In the genomic region with DNA sequence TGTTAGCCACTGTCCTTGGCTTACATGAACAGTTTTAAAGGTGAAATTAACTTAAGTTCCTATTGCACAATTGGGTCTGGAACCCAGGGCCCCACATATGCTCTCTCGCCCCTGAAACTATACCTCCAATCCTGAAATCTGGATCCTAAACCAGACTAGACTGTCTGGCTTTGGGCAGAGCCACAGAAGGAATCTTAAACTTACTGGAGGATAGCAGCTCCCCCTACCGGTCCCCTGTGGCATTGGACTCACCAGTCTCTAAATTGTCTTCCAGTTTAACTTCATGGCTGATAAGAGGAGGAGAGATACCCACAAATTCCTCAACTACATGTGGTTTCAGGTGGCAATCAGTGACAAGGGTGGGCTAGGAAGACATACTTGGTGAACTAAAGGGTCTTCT, we compare ENCODE assay signal across 8 mouse cellular contexts. TPM values are rescaled to one million over a fixed set of nuclear protein-coding genes. Genes with fewer than 3 reads are reported as not detected.
DNase-seq lines count a peak whose midpoint lies in the region; ATAC-seq and TF ChIP-seq lines count a peak whose summit lies in the region.

No protein-coding gene starts in this region.

- no peak overlapping the region for H3K4me2 ChIP-seq in neural tube, embryonic 15.5 days
- H3K4me2 ChIP-seq in heart, postnatal 0 days (ENCODE audit: low read depth, low read length): no peak overlapping the region
- no peak overlapping the region for H3K4me2 ChIP-seq in neural tube, embryonic 11.5 days (ENCODE audit: low read depth)

- TF ChIP-seq CTCF in heart, postnatal 0 days (IDR thresholded peaks at IDR 0.05; ENCODE audit: low read depth): peak; percentile 75

- no peak overlapping the region for H3K4me3 ChIP-seq in neural tube, embryonic 15.5 days (replicated peaks)
- no peak overlapping the region for H3K4me3 ChIP-seq in heart, postnatal 0 days (ENCODE audit: low read depth, low read length)
- H3K4me3 ChIP-seq in neural tube, embryonic 11.5 days (ENCODE audit: low read depth, low read length): no peak overlapping the region

- no peak overlapping the region for H3K9ac ChIP-seq in neural tube, embryonic 15.5 days (replicated peaks)
- H3K9ac ChIP-seq in heart, postnatal 0 days (replicated peaks; ENCODE audit: low read depth, low read length): no peak overlapping the region
- H3K9ac ChIP-seq in neural tube, embryonic 11.5 days (ENCODE audit: low read length): no peak overlapping the region

- no peaks in the 10 kb centered on the region for H3K36me3 ChIP-seq in neural tube, embryonic 15.5 days
- no peaks in the 10 kb centered on the region for H3K36me3 ChIP-seq in heart, postnatal 0 days (replicated peaks; ENCODE audit: control insufficient read depth, insufficient read depth, low read length)
- H3K36me3 ChIP-seq in neural tube, embryonic 11.5 days (ENCODE audit: control insufficient read depth, insufficient read depth, low read length): no peaks in the 10 kb centered on the region

- H3K27ac ChIP-seq in neural tube, embryonic 15.5 days (replicated peaks): no peak overlapping the region
- no peak overlapping the region for H3K27ac ChIP-seq in heart, postnatal 0 days (ENCODE audit: low read depth)
- H3K27ac ChIP-seq in neural tube, embryonic 11.5 days (ENCODE audit: low read depth, low read length): no peak overlapping the region

- peak; percentile 46 for DNase-seq in neural tube, embryonic 10.5 days (ENCODE audit: extremely low spot score, low spot score)
- DNase-seq in adrenal gland, adult 2 months: peak; percentile 66
- peak; percentile 80 for DNase-seq in embryo, embryonic 10.5 days (ENCODE audit: low spot score)
- peak; percentile 64 for DNase-seq in heart, postnatal 0 days (ENCODE audit: low spot score)
- DNase-seq in left cerebral cortex, postnatal 10 days (ENCODE audit: extremely low spot score in 1 of 2, low spot score in 2 of 2): peak; percentile 43 to 60
- peak; percentile 56 for DNase-seq in neural tube, embryonic 11.5 days (ENCODE audit: low spot score)
- peak; percentile 51 for DNase-seq in yolk sac, embryonic 10.5 days (ENCODE audit: low spot score)

- H3K9me3 ChIP-seq in neural tube, embryonic 15.5 days (replicated peaks): no peaks in the 10 kb centered on the region
- no peaks in the 10 kb centered on the region for H3K9me3 ChIP-seq in heart, postnatal 0 days (replicated peaks; ENCODE audit: control insufficient read depth, low read length)
- H3K9me3 ChIP-seq in neural tube, embryonic 11.5 days (ENCODE audit: control insufficient read depth, low read length): no peaks in the 10 kb centered on the region

- ATAC-seq in neural tube, embryonic 15.5 days (ENCODE audit: low FRiP score): no peak
- no peak for ATAC-seq in heart, postnatal 0 days (ENCODE audit: insufficient read depth, low read depth)
- no peak for ATAC-seq in neural tube, embryonic 11.5 days (ENCODE audit: insufficient read depth, low FRiP score, low TSS enrichment)

- no peak for TF ChIP-seq EP300 in heart, postnatal 0 days (IDR thresholded peaks at IDR 0.05; ENCODE audit: low read depth)

- peaks cover 6% of the 10 kb centered on the region; the same call in 1 of the 2 replicates for H3K4me1 ChIP-seq in neural tube, embryonic 15.5 days
- H3K4me1 ChIP-seq in heart, postnatal 0 days (ENCODE audit: control insufficient read depth, insufficient read depth): no peaks in the 10 kb centered on the region
- no peaks in the 10 kb centered on the region for H3K4me1 ChIP-seq in neural tube, embryonic 11.5 days (ENCODE audit: control insufficient read depth, insufficient read depth, low read length)

- no peaks in the 10 kb centered on the region for H3K27me3 ChIP-seq in neural tube, embryonic 15.5 days (replicated peaks)
- no peaks in the 10 kb centered on the region for H3K27me3 ChIP-seq in heart, postnatal 0 days (ENCODE audit: control insufficient read depth, insufficient read depth, low read length)
- H3K27me3 ChIP-seq in neural tube, embryonic 11.5 days (ENCODE audit: control insufficient read depth, insufficient read depth, low read length): no peaks in the 10 kb centered on the region

- WGBS in neural tube, embryonic 15.5 days: 36% methylated on average over 2 of the region's 2 CpGs
- WGBS in heart, postnatal 0 days: 23% methylated on average over 2 of the region's 2 CpGs
- 34% methylated on average over 2 of the region's 2 CpGs for WGBS in neural tube, embryonic 11.5 days

- intact Hi-C loops in left cerebral cortex, postnatal 10 days (cut with DNase I): loop anchor here (5.0 kb wide), 1 partner anchor 53 kb away; no protein-coding TSS in a partner anchor

RNA-seq across cellular contexts. Expression of a gene that starts 12.7 kb away (rescaled TPM):
- 0.11 TPM in 1 of 2 replicates, not detected in the other for polyA plus RNA-seq in neural tube, embryonic 15.5 days (2015; fragmentation: Nextera tagmentation; extraction: Ambion mirVana)
- not detected for total RNA-seq in adrenal gland, adult 2 months (2021)
- not detected in 2 replicates for polyA plus RNA-seq in adrenal gland, adult 2 months (2012; rRNA removed)
- total RNA-seq in heart, postnatal 0 days (2014; rRNA removed; ENCODE audit: low replicate concordance): 0.73 and 1.3 TPM in 2 replicates
- polyA plus RNA-seq in heart, postnatal 0 days (2015; fragmentation: Nextera tagmentation; extraction: Ambion mirVana): 0.47 and 0.61 TPM in 2 replicates
- not detected for total RNA-seq in left cerebral cortex, postnatal 10 days (2021)
- 0.11 TPM in 1 of 2 replicates, not detected in the other for polyA plus RNA-seq in neural tube, embryonic 11.5 days (2014; fragmentation: Nextera tagmentation; extraction: Ambion mirVana)
